Mouse (Mus musculus) testis, adult 2 months (tissue): Measurements from ENCODE around the gene Pttg1. TPM values are rescaled to one million over a fixed set of nuclear protein-coding genes. Genes with fewer than 3 reads are reported as not detected.

ENCODE experiments used
- H3K27ac ChIP-seq: fragments of 200-500 bp; 2 replicates; pipeline ENCODE4 v1.5.1; 2012; ENCODE audit warnings: low read depth, low read length; ENCODE audit not compliant: control insufficient read depth, insufficient read depth
- H3K27me3 ChIP-seq: fragments of 200-500 bp; 2 replicates; pipeline ENCODE4 v1.6.1; 2012; ENCODE audit warnings: mild to moderate bottlenecking, low read length, moderate library complexity; ENCODE audit not compliant: control insufficient read depth, insufficient read depth
- H3K36me3 ChIP-seq: fragments of 200-500 bp; 2 replicates; pipeline ENCODE4 v1.6.1; 2012; ENCODE audit warnings: mild to moderate bottlenecking, low read length; ENCODE audit not compliant: control insufficient read depth, insufficient read depth
- H3K4me1 ChIP-seq: fragments of 200-500 bp; 2 replicates; pipeline ENCODE4 v1.6.1; 2012; ENCODE audit warnings: low read length; ENCODE audit not compliant: control insufficient read depth, insufficient read depth
- H3K4me3 ChIP-seq: fragments of 200-500 bp; 2 replicates; pipeline ENCODE4 v1.5.1; 2012; ENCODE audit warnings: low read depth, mild to moderate bottlenecking, low read length, moderate library complexity, mixed read lengths; ENCODE audit not compliant: control insufficient read depth
- CTCF ChIP-seq: fragments of 200-500 bp; IDR thresholded peaks from 2 replicates; pipeline ENCODE4 v1.5.1; 2012; ENCODE audit warnings: low read depth, mild to moderate bottlenecking, inconsistent platforms, low read length, moderate library complexity; ENCODE audit not compliant: control insufficient read depth, insufficient read depth, insufficient replicate concordance
- POLR2A ChIP-seq: fragments of 200-500 bp; IDR thresholded peaks from 2 replicates; pipeline ENCODE4 v1.6.1; 2012; ENCODE audit warnings: low read depth, mild to moderate bottlenecking, inconsistent platforms, low read length, moderate library complexity; ENCODE audit not compliant: control insufficient read depth
- polyA plus RNA-seq: library from polyadenylated mRNA; depleted of rRNA; stranded (reverse); fragments of >200 nt; gene quantifications from 2 replicates; pipeline ENCODE4 v1.2.3, GENCODE M21; 2012

Pttg1 gene
- polyA plus RNA-seq, 1 experiment, result 105 TPM

DNA sequence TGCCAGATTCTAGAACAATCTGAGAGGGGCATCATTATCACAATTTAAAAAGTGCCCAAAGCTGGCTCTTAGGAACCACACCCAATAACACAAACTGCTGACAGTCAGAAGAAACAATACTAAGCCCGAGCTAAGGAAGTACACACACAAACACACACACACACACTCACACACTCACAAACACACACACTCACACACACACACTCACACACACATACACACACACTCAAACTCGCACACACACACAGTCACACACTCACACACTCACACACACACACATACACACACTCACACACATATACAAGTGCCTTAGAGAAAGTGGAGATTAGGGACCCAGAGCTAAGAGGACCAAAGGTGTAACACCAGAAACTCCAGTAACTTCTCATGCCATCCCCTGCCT is 42.5 kb downstream of the Pttg1 start:
- H3K27me3 ChIP-seq, result no peaks in the 10 kb centered on the region
- H3K4me3 ChIP-seq, result no peak overlapping the region
- TF ChIP-seq CTCF, result no peak
- no peak for TF ChIP-seq POLR2A

DNA sequence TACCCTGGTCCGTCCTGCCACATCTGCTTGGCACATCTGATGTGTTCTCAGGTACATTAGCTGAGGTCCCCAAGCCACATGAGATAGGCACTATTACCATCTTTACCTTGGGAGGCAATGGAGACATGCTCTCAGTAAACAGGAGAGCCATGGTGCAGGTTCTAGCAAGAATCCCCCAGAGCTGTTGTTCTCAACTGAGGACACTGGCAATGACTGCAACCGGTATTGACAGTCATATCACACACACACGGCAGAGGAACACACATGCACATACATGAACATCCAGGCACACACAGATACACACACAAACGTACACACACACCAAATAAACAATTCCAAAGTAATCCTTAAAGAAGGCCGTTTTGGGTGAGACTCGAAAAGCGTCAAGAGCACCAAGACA is 45.1 kb downstream of the Pttg1 start:
- Histone ChIP-seq H3K27me3 (no peaks in the 10 kb centered on the region), H3K27ac (no peak overlapping the region), H3K4me3 (no peak overlapping the region), H3K36me3 (no peaks in the 10 kb centered on the region), H3K4me1 (peaks cover 9% of the 10 kb centered on the region)
- no peak for TF ChIP-seq POLR2A
- no peak for TF ChIP-seq CTCF

More for the DNA sequence above, 42.5 kb downstream of the Pttg1 start:
- Histone ChIP-seq H3K4me1 (peaks cover 10% of the 10 kb centered on the region), H3K36me3 (no peaks in the 10 kb centered on the region), H3K27ac (no peak overlapping the region)

DNA sequence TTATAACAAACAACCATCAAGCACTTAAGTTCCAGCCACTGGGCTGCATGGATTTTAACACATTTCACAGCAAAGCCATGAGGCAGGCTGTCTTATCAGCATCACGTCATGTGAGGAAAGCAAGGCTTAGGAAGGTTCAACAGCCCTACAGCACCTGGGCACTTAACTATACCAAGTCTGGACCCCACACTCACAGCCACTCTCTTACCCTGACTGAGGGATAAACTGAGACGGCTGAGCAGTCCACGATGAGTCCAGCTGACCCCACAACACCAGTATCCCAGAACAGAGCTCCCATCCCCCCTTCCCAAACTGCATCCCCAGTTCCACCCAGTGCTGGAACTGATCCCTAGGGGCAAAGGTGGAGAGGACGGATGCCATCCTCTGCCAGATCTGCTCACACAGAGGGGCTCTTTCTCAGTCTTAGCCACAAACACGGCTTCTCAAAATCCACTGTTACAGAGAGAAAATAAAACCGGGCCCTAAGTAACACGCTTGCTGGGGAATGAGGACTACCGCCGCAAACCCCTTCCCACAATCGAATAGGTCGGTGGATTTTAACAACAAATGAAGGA is 46.1 kb downstream of the Pttg1 start:
- Histone ChIP-seq H3K27me3 (no peaks in the 10 kb centered on the region), H3K27ac (no peak overlapping the region), H3K36me3 (no peaks in the 10 kb centered on the region), H3K4me1 (peaks cover 2% of the 10 kb centered on the region), H3K4me3 (no peak overlapping the region)
- TF ChIP-seq POLR2A (no peak), CTCF (no peak)

DNA sequence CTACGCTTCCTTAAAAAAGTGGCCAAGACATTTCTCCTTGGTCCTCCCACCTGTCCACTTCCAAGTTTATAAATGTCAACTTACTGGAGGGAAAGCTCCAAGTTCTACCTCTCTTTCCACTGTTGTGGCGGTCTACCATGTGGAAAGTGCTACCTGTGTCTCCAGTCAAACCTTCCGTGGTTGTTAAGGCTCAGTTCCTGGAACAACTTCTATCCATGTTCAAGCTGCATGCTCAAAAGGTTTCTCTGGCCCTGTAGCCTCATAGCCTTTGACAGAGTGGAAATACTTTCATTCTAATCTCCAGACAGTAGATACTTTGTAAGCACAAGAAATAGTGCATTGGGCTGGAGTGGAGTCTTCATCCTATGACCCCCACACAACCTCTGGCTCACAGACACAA is 46.6 kb downstream of the Pttg1 start:
- H3K4me1 ChIP-seq, result no peaks in the 10 kb centered on the region
- H3K4me3 ChIP-seq, result no peak overlapping the region
- H3K36me3 ChIP-seq, result no peaks in the 10 kb centered on the region
- TF ChIP-seq CTCF (no peak), POLR2A (no peak)
- H3K27ac ChIP-seq, result no peak overlapping the region
- H3K27me3 ChIP-seq, result no peaks in the 10 kb centered on the region

DNA sequence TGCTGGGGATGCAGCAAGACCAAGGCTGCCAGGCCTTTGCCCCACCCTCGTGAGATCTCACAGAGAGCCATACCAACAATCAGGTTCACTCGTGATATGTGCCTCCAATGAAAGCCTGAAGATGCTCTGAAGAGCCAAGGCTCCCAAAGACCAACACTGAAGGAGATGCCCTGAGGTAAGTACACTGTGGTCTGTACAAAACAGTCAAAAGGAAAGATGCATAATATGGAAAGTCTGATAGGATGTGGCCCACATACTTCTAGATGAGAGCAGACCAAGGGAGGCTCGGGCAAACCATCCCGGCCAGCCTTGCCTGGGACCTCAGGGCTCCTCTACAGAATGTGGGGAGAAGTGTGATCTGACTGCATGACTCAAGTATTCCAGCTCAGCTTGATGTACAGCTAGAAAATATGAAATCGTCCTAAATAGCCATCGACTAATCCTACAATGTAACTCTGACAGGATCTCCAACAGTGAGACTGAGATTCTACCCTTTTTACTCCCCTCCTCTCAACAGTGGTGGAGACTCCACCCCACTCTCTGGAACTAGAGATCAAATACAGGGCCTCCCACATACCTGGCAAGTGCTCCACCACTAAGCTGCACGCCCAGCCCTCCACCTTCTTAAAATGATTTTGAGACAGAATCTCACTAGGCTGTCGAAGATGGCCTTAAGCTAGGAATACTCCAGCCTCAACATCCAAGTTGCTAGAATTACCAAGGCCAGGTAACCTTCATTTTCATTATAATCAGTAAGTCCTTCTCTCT is 48.8 kb downstream of the Pttg1 start:
- no peaks in the 10 kb centered on the region for H3K36me3 ChIP-seq
- TF ChIP-seq CTCF, result no peak
- no peak for TF ChIP-seq POLR2A
- H3K4me3 ChIP-seq, result no peak overlapping the region
- H3K27me3 ChIP-seq, result no peaks in the 10 kb centered on the region
- H3K27ac ChIP-seq, result no peak overlapping the region
- no peaks in the 10 kb centered on the region for H3K4me1 ChIP-seq

DNA sequence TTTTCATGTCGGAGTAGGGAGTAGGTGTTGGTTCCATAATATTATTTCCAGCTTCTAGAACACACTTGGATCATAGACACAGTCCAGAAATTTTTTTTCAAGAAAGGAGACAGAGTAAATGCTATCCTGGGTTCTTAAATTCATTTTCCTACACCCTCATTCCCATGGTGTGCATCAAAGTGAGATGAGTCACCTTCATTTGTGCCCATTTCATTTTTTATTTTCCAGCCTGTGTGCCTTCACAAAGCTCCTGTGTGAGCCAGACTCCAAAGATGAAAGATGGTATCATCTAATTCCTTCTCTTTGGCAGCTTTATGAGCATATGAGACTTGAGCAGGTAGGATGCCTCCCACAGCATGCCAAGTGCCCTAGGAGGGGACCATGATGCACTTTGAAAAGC is 49.5 kb downstream of the Pttg1 start:
- TF ChIP-seq POLR2A (no peak), CTCF (no peak)
- no peak overlapping the region for H3K4me3 ChIP-seq
- H3K36me3 ChIP-seq, result no peaks in the 10 kb centered on the region
- H3K27ac ChIP-seq, result no peak overlapping the region
- H3K27me3 ChIP-seq, result no peaks in the 10 kb centered on the region
- H3K4me1 ChIP-seq, result no peaks in the 10 kb centered on the region

DNA sequence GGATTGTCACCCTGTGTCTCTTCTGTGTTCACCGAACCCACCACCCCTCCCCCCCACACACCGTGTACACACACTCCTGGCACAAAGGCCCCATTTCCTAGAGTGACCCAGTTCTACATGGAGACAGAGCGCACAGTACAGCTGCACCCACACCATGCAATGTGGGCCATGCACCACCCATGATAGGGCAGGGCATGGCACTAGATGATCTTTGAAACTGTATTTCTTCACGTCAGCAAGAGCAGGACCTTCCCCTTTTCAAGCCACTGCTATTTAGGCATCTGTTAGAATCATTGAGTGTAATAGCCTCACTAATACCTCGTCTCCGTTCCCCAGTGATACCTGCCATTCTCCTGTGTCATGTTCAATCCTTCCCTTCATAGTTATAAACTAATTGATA is 51.1 kb downstream of the Pttg1 start:
- TF ChIP-seq POLR2A (no peak), CTCF (no peak)
- H3K27me3 ChIP-seq, result no peaks in the 10 kb centered on the region
- H3K36me3 ChIP-seq, result no peaks in the 10 kb centered on the region
- no peak overlapping the region for H3K4me3 ChIP-seq
- no peak overlapping the region for H3K27ac ChIP-seq
- no peaks in the 10 kb centered on the region for H3K4me1 ChIP-seq
